Mouse (Mus musculus): ENCODE measurements around the gene Tnfsf14. TPM values are rescaled to one million over a fixed set of nuclear protein-coding genes. Genes with fewer than 3 reads are reported as not detected.

Tnfsf14 gene
- total and polyA plus RNA-seq, 2 experiments from 2014 or later = not detected

DNA sequence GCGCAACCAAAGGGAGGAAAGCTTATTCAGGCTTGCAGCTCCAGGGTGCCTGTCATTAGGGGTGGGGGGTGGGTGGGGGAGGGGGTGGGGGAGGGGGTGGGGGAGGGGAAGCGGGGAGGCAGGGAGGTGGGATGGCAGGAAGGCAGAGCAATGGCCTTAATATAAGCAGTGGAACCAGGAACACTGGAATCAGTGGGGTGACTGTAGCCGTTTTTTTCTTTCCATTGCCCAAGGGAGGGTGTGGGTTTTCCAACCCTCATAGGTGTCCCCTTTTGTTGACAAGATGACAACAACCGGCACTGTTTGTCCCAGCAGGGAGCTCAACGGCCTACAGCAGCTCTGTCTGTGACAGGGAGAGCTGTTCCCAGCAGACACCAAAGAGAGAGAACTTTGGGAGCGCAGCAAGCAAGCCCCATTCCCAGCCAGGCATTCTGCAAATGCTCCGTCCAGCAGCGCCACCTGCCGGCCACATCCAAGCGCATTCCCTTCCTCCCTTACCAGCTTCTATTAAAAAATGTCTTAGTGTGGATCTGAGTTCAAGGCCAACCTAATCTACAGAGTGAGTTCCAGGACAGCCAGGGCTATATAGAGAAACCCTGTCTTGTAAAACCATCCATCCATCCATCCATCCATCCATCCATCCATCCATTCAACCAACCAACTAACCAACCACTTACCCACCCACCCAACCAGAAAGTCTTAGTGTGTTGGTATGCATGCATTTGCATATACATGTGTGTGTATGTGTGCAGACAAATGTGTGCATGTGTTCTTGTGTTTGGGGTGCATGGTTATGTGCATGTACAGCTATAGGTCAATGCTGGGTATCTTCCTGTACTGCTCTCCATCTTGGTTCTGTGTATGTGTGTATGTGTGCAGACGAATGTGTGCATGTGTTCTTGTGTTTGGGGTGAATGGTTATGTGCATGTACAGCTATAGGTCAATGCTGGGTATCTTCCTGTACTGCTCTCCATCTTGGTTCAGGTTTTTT lies 26.9 kb downstream of the Tnfsf14 start:
- Histone ChIP-seq H3K4me2 (ENCODE audit: low read depth, low read length) (no peak overlapping the region), H3K9ac (replicated peaks; ENCODE audit: low read length) (no peak overlapping the region), H3K27ac (no peak overlapping the region), H3K27me3 (ENCODE audit: insufficient read depth, low read length) (no peaks in the 10 kb centered on the region), H3K4me1 (ENCODE audit: insufficient read depth, low read length) (no peaks in the 10 kb centered on the region), H3K36me3 (ENCODE audit: insufficient read depth, low read length) (no peaks in the 10 kb centered on the region), H3K9me3 (ENCODE audit: low read length) (no peaks in the 10 kb centered on the region), H3K4me3 (ENCODE audit: low read length) (no peak overlapping the region)
- TF ChIP-seq CTCF (IDR thresholded peaks at IDR 0.05; ENCODE audit: low read depth) = peak; percentile 93
- ATAC-seq = peak; percentile 87
- DNase-seq (ENCODE audit: low spot score) = peak; percentile 88
- WGBS = 10% methylated on average over 10 of the region's 11 CpGs

GRCm38 (mm10) chr17:57153787-57154186 lies 40.2 kb downstream of the Tnfsf14 start:
- no peaks in the 10 kb centered on the region for H3K4me1 ChIP-seq (ENCODE audit: insufficient read depth, low read length)
- no peaks in the 10 kb centered on the region for H3K36me3 ChIP-seq (ENCODE audit: insufficient read depth, low read length)
- ATAC-seq (no peak), DNase-seq (ENCODE audit: low spot score) (no peak)
- no peaks in the 10 kb centered on the region for H3K27me3 ChIP-seq (ENCODE audit: insufficient read depth, low read length)
- WGBS = 85% methylated on average over 4 of the region's 4 CpGs
- H3K4me3 ChIP-seq (ENCODE audit: low read length) = no peak overlapping the region
- H3K9me3 ChIP-seq (ENCODE audit: low read length) = no peaks in the 10 kb centered on the region
- H3K27ac ChIP-seq = no peak overlapping the region
- H3K4me2 ChIP-seq (ENCODE audit: low read depth, low read length) = no peak overlapping the region
- H3K9ac ChIP-seq (replicated peaks; ENCODE audit: low read length) = no peak overlapping the region
- no peak for TF ChIP-seq CTCF (IDR thresholded peaks at IDR 0.05; ENCODE audit: low read depth)

GRCm38 (mm10) chr17:57153006-57153405 lies 41.0 kb downstream of the Tnfsf14 start:
- WGBS = 57% methylated on average over 6 of the region's 6 CpGs
- no peaks in the 10 kb centered on the region for H3K4me1 ChIP-seq (ENCODE audit: insufficient read depth, low read length)
- no peak for ATAC-seq

GRCm38 (mm10) chr17:57148994-57149803 lies 44.8 kb downstream of the Tnfsf14 start, which contains the start of gene Cd70:
TSS of gene Cd70 (minus strand) at chr17:57149777.
- Histone ChIP-seq H3K4me3 (ENCODE audit: low read length) (peak within 1 kb of the TSS; percentile 33), H3K4me2 (ENCODE audit: low read depth, low read length) (peak within 1 kb of the TSS; percentile 61), H3K9ac (replicated peaks; ENCODE audit: low read length) (peak within 1 kb of the TSS; percentile 42), H3K9me3 (ENCODE audit: low read length) (no peaks in the 10 kb centered on the region), H3K4me1 (ENCODE audit: insufficient read depth, low read length) (no peaks in the 10 kb centered on the region), H3K27ac (peak within 1 kb of the TSS; percentile 2; the same call in 1 of the 2 replicates), H3K36me3 (ENCODE audit: insufficient read depth, low read length) (no peaks in the 10 kb centered on the region), H3K27me3 (ENCODE audit: insufficient read depth, low read length) (peaks cover 6% of the 10 kb centered on the region; the same call in 1 of the 2 replicates)
- 3% methylated on average over 39 of the region's 39 CpGs for WGBS
- no peak for TF ChIP-seq CTCF (IDR thresholded peaks at IDR 0.05; ENCODE audit: low read depth)
- ATAC-seq (peak; percentile 57; the same call in 1 of the 2 replicates), DNase-seq (ENCODE audit: low spot score) (peak; percentile 11)

More at GRCm38 (mm10) chr17:57153006-57153405, 41.0 kb downstream of the Tnfsf14 start:
- H3K4me3 ChIP-seq (ENCODE audit: low read length) = no peak overlapping the region
- H3K27ac ChIP-seq = no peak overlapping the region
- DNase-seq (ENCODE audit: low spot score) = no peak
- peaks cover 3% of the 10 kb centered on the region; the same call in 1 of the 2 replicates for H3K27me3 ChIP-seq (ENCODE audit: insufficient read depth, low read length)
- H3K9me3 ChIP-seq (ENCODE audit: low read length) = no peaks in the 10 kb centered on the region
- no peak overlapping the region for H3K9ac ChIP-seq (replicated peaks; ENCODE audit: low read length)
- H3K36me3 ChIP-seq (ENCODE audit: insufficient read depth, low read length) = no peaks in the 10 kb centered on the region
- H3K4me2 ChIP-seq (ENCODE audit: low read depth, low read length) = no peak overlapping the region
- no peak for TF ChIP-seq CTCF (IDR thresholded peaks at IDR 0.05; ENCODE audit: low read depth)

DNA sequence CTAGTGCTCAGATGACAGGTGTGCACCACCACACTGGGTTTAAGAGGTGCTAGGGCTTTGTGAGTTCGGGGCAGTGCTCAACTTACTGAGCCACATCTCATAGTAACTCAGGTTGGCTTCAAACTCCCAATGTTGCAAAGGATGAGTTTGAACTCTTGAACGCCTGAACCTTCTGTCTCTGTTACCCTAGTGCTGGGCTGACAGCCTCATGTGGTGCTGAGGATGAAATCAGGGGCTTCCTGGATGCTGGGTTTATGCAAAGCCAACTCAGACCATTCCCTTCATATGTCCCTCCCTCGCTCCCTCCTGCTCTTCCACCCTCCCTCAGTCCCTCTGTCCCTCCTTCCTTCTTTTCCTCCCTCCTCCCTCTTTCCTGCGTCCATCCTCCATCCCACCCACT lies 45.6 kb downstream of the Tnfsf14 start:
- H3K9me3 ChIP-seq (ENCODE audit: low read length) = no peaks in the 10 kb centered on the region
- H3K4me2 ChIP-seq (ENCODE audit: low read depth, low read length) = peak overlapping the region; percentile 61; the same call in 1 of the 2 replicates
- H3K9ac ChIP-seq (replicated peaks; ENCODE audit: low read length) = no peak overlapping the region
- H3K4me3 ChIP-seq (ENCODE audit: low read length) = no peak overlapping the region
- no peaks in the 10 kb centered on the region for H3K36me3 ChIP-seq (ENCODE audit: insufficient read depth, low read length)
- no peak overlapping the region for H3K27ac ChIP-seq
- ATAC-seq (no peak), DNase-seq (ENCODE audit: low spot score) (no peak)
- H3K4me1 ChIP-seq (ENCODE audit: insufficient read depth, low read length) = no peaks in the 10 kb centered on the region
- H3K27me3 ChIP-seq (ENCODE audit: insufficient read depth, low read length) = peaks cover 6% of the 10 kb centered on the region; the same call in 1 of the 2 replicates
- no peak for TF ChIP-seq CTCF (IDR thresholded peaks at IDR 0.05; ENCODE audit: low read depth)
- WGBS = 69% methylated on average over 4 of the region's 4 CpGs

GRCm38 (mm10) chr17:57145115-57145514 lies 48.9 kb downstream of the Tnfsf14 start:
- Histone ChIP-seq H3K27me3 (ENCODE audit: insufficient read depth, low read length) (peaks cover 6% of the 10 kb centered on the region; the same call in 1 of the 2 replicates), H3K36me3 (ENCODE audit: insufficient read depth, low read length) (no peaks in the 10 kb centered on the region), H3K27ac (no peak overlapping the region), H3K9ac (replicated peaks; ENCODE audit: low read length) (no peak overlapping the region), H3K4me1 (ENCODE audit: insufficient read depth, low read length) (no peaks in the 10 kb centered on the region), H3K9me3 (ENCODE audit: low read length) (no peaks in the 10 kb centered on the region), H3K4me2 (ENCODE audit: low read depth, low read length) (no peak overlapping the region), H3K4me3 (ENCODE audit: low read length) (no peak overlapping the region)
- no peak for DNase-seq (ENCODE audit: low spot score)
- WGBS = 66% methylated on average over 1 of the region's 1 CpGs
- ATAC-seq = 0 out of 2 replicates have a peak, but pooled peaks have one; percentile 24
- no peak for TF ChIP-seq CTCF (IDR thresholded peaks at IDR 0.05; ENCODE audit: low read depth)
